Mouse (Mus musculus) forebrain, embryonic 13.5 days (tissue): Measurements from ENCODE around the gene Traf2. TPM values are rescaled to one million over a fixed set of nuclear protein-coding genes. Genes with fewer than 3 reads are reported as not detected.
A peak's percentile ranks its signal among the peaks of the same experiment; 100 is the strongest.

ENCODE experiments used
- ATAC-seq: fragments of 200-750 bp; cut with Nextera tagmentation; 2 replicates; pipeline ENCODE4 v1.8.0; 2017
- H3K27ac ChIP-seq: fragments of 300-500 bp; sonication (generic); 2 replicates; pipeline ENCODE4 v1.5.1; 2015; ENCODE audit warnings: inconsistent platforms, mild to moderate bottlenecking, moderate library complexity
- H3K27me3 ChIP-seq: fragments of 300-500 bp; sonication (generic); 2 replicates; pipeline ENCODE4 v1.6.1; 2015; ENCODE audit warnings: mild to moderate bottlenecking, inconsistent platforms
- H3K36me3 ChIP-seq: fragments of 300-500 bp; sonication (generic); 2 replicates; pipeline ENCODE4 v1.6.1; 2015; ENCODE audit warnings: mild to moderate bottlenecking, inconsistent platforms; ENCODE audit not compliant: poor library complexity, severe bottlenecking
- H3K4me1 ChIP-seq: fragments of 300-500 bp; sonication (generic); 2 replicates; pipeline ENCODE4 v1.6.1; 2015; ENCODE audit warnings: inconsistent platforms
- H3K4me2 ChIP-seq: fragments of 300-500 bp; sonication (generic); 2 replicates; pipeline ENCODE4 v1.6.1; 2015; ENCODE audit warnings: inconsistent platforms, mild to moderate bottlenecking, moderate library complexity
- H3K4me3 ChIP-seq: fragments of 300-500 bp; sonication (generic); 2 replicates; pipeline ENCODE4 v1.5.1; 2015; ENCODE audit warnings: mild to moderate bottlenecking, inconsistent platforms
- H3K9ac ChIP-seq: fragments of 300-500 bp; sonication (generic); 2 replicates; pipeline ENCODE4 v1.6.1; 2015; ENCODE audit warnings: mild to moderate bottlenecking, inconsistent platforms
- H3K9me3 ChIP-seq: fragments of 300-500 bp; sonication (generic); replicated peaks from 2 replicates; pipeline ENCODE4 v1.6.1; 2016; ENCODE audit warnings: inconsistent platforms
- WGBS: fragments of 180-500 bp; shearing (Covaris S2); methylation state at CpG from one replicate; pipeline ENCODE4 v1.1.7; 2015; 5-methylcytosine and 5-hydroxymethylcytosine counted together
- polyA plus RNA-seq: library from polyadenylated mRNA; unstranded; fragments of >200 nt; fragmentation: Nextera tagmentation; extraction: Ambion mirVana; gene quantifications from 2 replicates; pipeline ENCODE4 v1.2.1, GENCODE M21; 2015

Traf2 gene
- polyA plus RNA-seq: 30.9 and 33.3 TPM in 2 replicates

GRCm38 (mm10) chr2:25546811-25547491, at the start of gene Traf2:
Gene Traf2 (minus strand): TSS chr2:25546940.
- H3K27ac ChIP-seq: 0 out of 2 replicates have a peak within 1 kb of the TSS, but pooled peaks have one; percentile 3

GRCm38 (mm10) chr2:25591863-25592262, 45.1 kb upstream of the Traf2 start:
- no peak overlapping the region for H3K4me2 ChIP-seq
- H3K4me3 ChIP-seq: no peak overlapping the region
- H3K9me3 ChIP-seq: no peaks in the 10 kb centered on the region
- H3K27me3 ChIP-seq: no peaks in the 10 kb centered on the region
- no peak overlapping the region for H3K27ac ChIP-seq
- WGBS: 79% methylated on average over 2 of the region's 2 CpGs
- peaks cover 92% of the 10 kb centered on the region for H3K36me3 ChIP-seq
- H3K9ac ChIP-seq: no peak overlapping the region
- ATAC-seq: no peak
- no peaks in the 10 kb centered on the region for H3K4me1 ChIP-seq

More at GRCm38 (mm10) chr2:25546811-25547491, at the start of gene Traf2:
- H3K4me3 ChIP-seq: peak within 1 kb of the TSS; percentile 69
- peak; percentile 100 for ATAC-seq
- H3K36me3 ChIP-seq: no peaks in the 10 kb centered on the region
- H3K9me3 ChIP-seq: no peaks in the 10 kb centered on the region
- H3K4me2 ChIP-seq: peak within 1 kb of the TSS; percentile 78
- 3% methylated on average over 48 of the region's 48 CpGs for WGBS
- H3K9ac ChIP-seq: peak within 1 kb of the TSS; percentile 79
- no peaks in the 10 kb centered on the region for H3K27me3 ChIP-seq
- peaks cover 15% of the 10 kb centered on the region for H3K4me1 ChIP-seq

- Histone ChIP-seq H3K36me3 (peaks cover 96% of the 10 kb centered on the region), H3K9ac (no peak overlapping the region), H3K4me3 (no peak overlapping the region)
These were observed 41.6 kb upstream of the Traf2 start for GRCm38 (mm10) chr2:25588227-25588907.

GRCm38 (mm10) chr2:25587290-25587689, 40.5 kb upstream of the Traf2 start:
- H3K27ac ChIP-seq: no peak overlapping the region
- no peak overlapping the region for H3K4me2 ChIP-seq
- peaks cover 88% of the 10 kb centered on the region for H3K36me3 ChIP-seq

More at GRCm38 (mm10) chr2:25588227-25588907, 41.6 kb upstream of the Traf2 start:
- no peaks in the 10 kb centered on the region for H3K4me1 ChIP-seq
- H3K27ac ChIP-seq: no peak overlapping the region
- H3K27me3 ChIP-seq: no peaks in the 10 kb centered on the region
- H3K9me3 ChIP-seq: no peaks in the 10 kb centered on the region
- H3K4me2 ChIP-seq: no peak overlapping the region
- WGBS: 94% methylated on average over 8 of the region's 8 CpGs
- no peak for ATAC-seq

GRCm38 (mm10) chr2:25585601-25586000, 38.9 kb upstream of the Traf2 start:
- WGBS: 87% methylated on average over 3 of the region's 3 CpGs
- no peak for ATAC-seq
- Histone ChIP-seq H3K27me3 (peaks cover 8% of the 10 kb centered on the region), H3K4me3 (no peak overlapping the region), H3K9me3 (no peaks in the 10 kb centered on the region), H3K4me2 (no peak overlapping the region), H3K36me3 (peaks cover 71% of the 10 kb centered on the region), H3K9ac (no peak overlapping the region), H3K4me1 (peaks cover 21% of the 10 kb centered on the region), H3K27ac (no peak overlapping the region)

More at GRCm38 (mm10) chr2:25587290-25587689, 40.5 kb upstream of the Traf2 start:
- H3K4me3 ChIP-seq: no peak overlapping the region
- no peak for ATAC-seq
- H3K9me3 ChIP-seq: no peaks in the 10 kb centered on the region
- H3K4me1 ChIP-seq: peaks cover 6% of the 10 kb centered on the region
- 90% methylated on average over 8 of the region's 8 CpGs for WGBS
- H3K9ac ChIP-seq: no peak overlapping the region
- no peaks in the 10 kb centered on the region for H3K27me3 ChIP-seq

GRCm38 (mm10) chr2:25584856-25585255, 38.1 kb upstream of the Traf2 start:
- Histone ChIP-seq H3K27me3 (peaks cover 15% of the 10 kb centered on the region), H3K9ac (no peak overlapping the region), H3K36me3 (peaks cover 64% of the 10 kb centered on the region), H3K4me2 (no peak overlapping the region), H3K27ac (no peak overlapping the region), H3K4me3 (no peak overlapping the region), H3K4me1 (peaks cover 23% of the 10 kb centered on the region), H3K9me3 (no peaks in the 10 kb centered on the region)
- no peak for ATAC-seq
- WGBS: 91% methylated on average over 4 of the region's 4 CpGs

GRCm38 (mm10) chr2:25584152-25584551, 37.4 kb upstream of the Traf2 start:
- Histone ChIP-seq H3K36me3 (peaks cover 57% of the 10 kb centered on the region), H3K4me1 (peaks cover 28% of the 10 kb centered on the region)

GRCm38 (mm10) chr2:25583571-25583970, 36.8 kb upstream of the Traf2 start:
- Histone ChIP-seq H3K27me3 (peaks cover 28% of the 10 kb centered on the region), H3K4me2 (no peak overlapping the region), H3K36me3 (peaks cover 53% of the 10 kb centered on the region), H3K4me3 (no peak overlapping the region), H3K4me1 (peaks cover 34% of the 10 kb centered on the region), H3K27ac (no peak overlapping the region), H3K9ac (no peak overlapping the region), H3K9me3 (no peaks in the 10 kb centered on the region)
- WGBS: 76% methylated on average over 4 of the region's 4 CpGs
- ATAC-seq: no peak

More at GRCm38 (mm10) chr2:25584152-25584551, 37.4 kb upstream of the Traf2 start:
- Histone ChIP-seq H3K9me3 (no peaks in the 10 kb centered on the region), H3K4me2 (no peak overlapping the region), H3K4me3 (no peak overlapping the region), H3K27me3 (peaks cover 22% of the 10 kb centered on the region), H3K27ac (no peak overlapping the region), H3K9ac (no peak overlapping the region)
- no peak for ATAC-seq
- WGBS: 91% methylated on average over 3 of the region's 3 CpGs

GRCm38 (mm10) chr2:25583120-25583481, 36.4 kb upstream of the Traf2 start:
- ATAC-seq: no peak
- Histone ChIP-seq H3K36me3 (peaks cover 49% of the 10 kb centered on the region), H3K4me3 (no peak overlapping the region), H3K9me3 (no peaks in the 10 kb centered on the region), H3K4me2 (no peak overlapping the region), H3K4me1 (peaks cover 38% of the 10 kb centered on the region), H3K9ac (no peak overlapping the region), H3K27ac (no peak overlapping the region), H3K27me3 (peaks cover 33% of the 10 kb centered on the region)
- WGBS: 84% methylated on average over 6 of the region's 6 CpGs

- WGBS: 54% methylated on average over 12 of the region's 12 CpGs
- ATAC-seq: 0 out of 2 replicates have a peak, but pooled peaks have one; percentile 6
These were observed 35.9 kb upstream of the Traf2 start for GRCm38 (mm10) chr2:25582466-25583119.

GRCm38 (mm10) chr2:25581901-25582301, 35.2 kb upstream of the Traf2 start:
- Histone ChIP-seq H3K4me1 (peaks cover 50% of the 10 kb centered on the region), H3K9me3 (no peaks in the 10 kb centered on the region), H3K4me3 (no peak overlapping the region; the same call in 1 of the 2 replicates), H3K4me2 (peak overlapping the region; percentile 69), H3K27ac (no peak overlapping the region), H3K27me3 (peaks cover 45% of the 10 kb centered on the region), H3K36me3 (peaks cover 37% of the 10 kb centered on the region), H3K9ac (no peak overlapping the region)
- 0 out of 2 replicates have a peak, but pooled peaks have one; percentile 1 for ATAC-seq
- WGBS: 35% methylated on average over 6 of the region's 6 CpGs

More at GRCm38 (mm10) chr2:25582466-25583119, 35.9 kb upstream of the Traf2 start:
- Histone ChIP-seq H3K27ac (no peak overlapping the region), H3K4me1 (peaks cover 44% of the 10 kb centered on the region), H3K9ac (no peak overlapping the region), H3K27me3 (peaks cover 38% of the 10 kb centered on the region), H3K9me3 (no peaks in the 10 kb centered on the region), H3K36me3 (peaks cover 44% of the 10 kb centered on the region), H3K4me2 (no peak overlapping the region), H3K4me3 (no peak overlapping the region)
